ENCODE assay signal across 26 mouse cellular contexts in the genomic region with DNA sequence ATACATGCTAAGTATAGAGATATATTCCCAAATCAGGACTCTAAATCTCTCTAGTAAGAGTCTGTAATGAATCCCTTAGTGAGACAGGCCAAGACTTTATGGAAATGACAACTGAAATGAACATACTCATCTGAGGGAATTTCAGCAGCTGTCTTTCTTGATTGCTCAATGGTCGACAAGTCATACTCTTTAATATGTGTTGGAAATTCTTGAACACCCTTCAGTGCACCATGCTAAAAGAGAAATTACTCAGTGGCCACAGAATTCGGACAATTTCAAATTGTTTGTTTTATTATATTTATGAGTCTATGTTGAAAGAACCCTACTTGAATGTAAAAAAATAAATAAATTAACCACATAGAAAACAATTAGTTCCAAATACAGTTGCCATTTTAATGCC.
DNase-seq lines count a peak whose midpoint lies in the region; ATAC-seq and TF ChIP-seq lines count a peak whose summit lies in the region.
"Had no signal": no experiment of that assay in that cellular context is flagged by ENCODE, and none has a peak within 500 bp of the region (broad histone marks: within the 10 kb centered on the region; RNA-seq: fewer than 3 reads in every experiment).

No protein-coding gene starts in this region.

- H3ac ChIP-seq in C2C12 (ENCODE audit: control insufficient read depth, insufficient read length, low read depth), result no peak overlapping the region

- DNase-seq in 3134 (ENCODE audit: extremely low read depth, insufficient read length, low spot score) (peak; percentile 46), NIH3T3 (ENCODE audit: low read depth) (peak; percentile 80)
- DNase-seq in fibroblast of lung, adult 2 months (ENCODE audit: low read depth), result peak; percentile 29
- DNase-seq in lung, postnatal 14 days, result no peak
- DNase-seq in B cell, adult 2 months, result no peak
- DNase-seq: adrenal gland, adult 8-10 months; adrenal gland, postnatal 14 days; adrenal gland, postnatal 36 days; cerebellum, adult 11-12 months; cerebellum, adult 2 months; cerebellum, adult 9-10 months; cerebellum, postnatal 10 days; cerebellum, postnatal 25 days had no signal

- H3K4me2 ChIP-seq in forebrain, embryonic 16.5 days (ENCODE audit: low read length), result no peak overlapping the region
- H3K4me2 ChIP-seq: embryonic facial prominence, embryonic 12.5 days; forebrain, embryonic 13.5 days; forebrain, embryonic 15.5 days had no signal

- H3K4me3 ChIP-seq in C2C12 (ENCODE audit: insufficient read depth, poor library complexity, severe bottlenecking), result no peak overlapping the region
- H3K4me3 ChIP-seq in forebrain, embryonic 16.5 days (replicated peaks; ENCODE audit: low read length), result no peak overlapping the region
- H3K4me3 ChIP-seq: embryonic facial prominence, embryonic 10.5 days; embryonic facial prominence, embryonic 12.5 days; erythroblast, embryonic 14.5 days; forebrain, embryonic 13.5 days; forebrain, embryonic 15.5 days had no signal

- no peak for ATAC-seq in frontal cortex, adult (ENCODE audit: low TSS enrichment)
- no peak for ATAC-seq in forebrain, embryonic 16.5 days
- ATAC-seq: activated CD4-positive, CD25-positive, alpha-beta regulatory T cell, adult 4 months; CD4-positive, CD25-positive, alpha-beta regulatory T cell, adult 4 months; forebrain, embryonic 13.5 days; forebrain, embryonic 15.5 days; Patski had no signal

- H3K4me1 ChIP-seq in forebrain, embryonic 16.5 days (replicated peaks; ENCODE audit: control insufficient read depth, insufficient read depth, low read length), result no peaks in the 10 kb centered on the region
- H3K4me1 ChIP-seq: embryonic facial prominence, embryonic 10.5 days; embryonic facial prominence, embryonic 12.5 days had no signal

- no peaks in the 10 kb centered on the region for H3K36me3 ChIP-seq in C2C12 (ENCODE audit: control insufficient read depth, insufficient read depth)
- H3K36me3 ChIP-seq in forebrain, embryonic 16.5 days (ENCODE audit: control insufficient read depth, insufficient read depth), result no peaks in the 10 kb centered on the region
- H3K36me3 ChIP-seq: embryonic facial prominence, embryonic 10.5 days; embryonic facial prominence, embryonic 12.5 days; forebrain, embryonic 15.5 days; G1E had no signal

- H3K9me3 ChIP-seq in forebrain, embryonic 16.5 days (ENCODE audit: control insufficient read depth, low read length), result no peaks in the 10 kb centered on the region
- H3K9me3 ChIP-seq: embryonic facial prominence, embryonic 10.5 days; embryonic facial prominence, embryonic 12.5 days; forebrain, embryonic 13.5 days; forebrain, embryonic 15.5 days; G1E had no signal

- H3K79me2 ChIP-seq in C2C12 (ENCODE audit: control insufficient read depth, insufficient read depth), result no peaks in the 10 kb centered on the region

- WGBS in forebrain, embryonic 16.5 days, result 92% methylated on average over 2 of the region's 2 CpGs

- no peaks in the 10 kb centered on the region for H3K79me3 ChIP-seq in C2C12 (ENCODE audit: low read depth)

- no peaks in the 10 kb centered on the region for H3K27me3 ChIP-seq in C2C12 (ENCODE audit: control insufficient read depth, insufficient read depth, insufficient read length)
- H3K27me3 ChIP-seq in forebrain, embryonic 16.5 days (replicated peaks; ENCODE audit: control insufficient read depth, insufficient read depth, low read length), result no peaks in the 10 kb centered on the region
- H3K27me3 ChIP-seq: CH12.LX; embryonic facial prominence, embryonic 12.5 days; forebrain, embryonic 13.5 days; forebrain, embryonic 15.5 days; Patski had no signal

- H3K27ac ChIP-seq in forebrain, embryonic 16.5 days (ENCODE audit: low read length), result no peak overlapping the region
- H3K27ac ChIP-seq: embryonic facial prominence, embryonic 10.5 days; embryonic facial prominence, embryonic 12.5 days; forebrain, embryonic 13.5 days; forebrain, embryonic 15.5 days had no signal

- no peak for TF ChIP-seq CTCF in C2C12 (IDR thresholded peaks at IDR 0.05; ENCODE audit: control insufficient read depth, insufficient read depth, insufficient read length)

- no peak overlapping the region for H3K9ac ChIP-seq in forebrain, embryonic 16.5 days (replicated peaks; ENCODE audit: low read depth, low read length)
- H3K9ac ChIP-seq: embryonic facial prominence, embryonic 12.5 days; forebrain, embryonic 13.5 days; forebrain, embryonic 15.5 days had no signal

TF ChIP-seq in C2C12, 6 proteins besides CTCF, POLR2A, EP300 and RAD21:
- TF ChIP-seq MYOG (IDR thresholded peaks at IDR 0.05; ENCODE audit: control insufficient read depth, extremely low read depth, insufficient read length) (no peak), FOSL1 (IDR thresholded peaks at IDR 0.05; ENCODE audit: insufficient read depth, low read length, poor library complexity, severe bottlenecking) (no peak), CEBPB (IDR thresholded peaks at IDR 0.05; ENCODE audit: low read depth) (peak; percentile 68), USF1 (IDR thresholded peaks at IDR 0.05; ENCODE audit: low read depth) (no peak)

Comparison
In these comparisons a context has a peak if more than half of its experiments do, and no peak if none do; other contexts are left out.
1. DNase-seq: peak in 3134 (single experiment), NIH3T3 (single experiment) and fibroblast of lung, adult 2 months (single experiment); none in lung, postnatal 14 days (single experiment) and B cell, adult 2 months (0 of 2).